Mouse (Mus musculus) liver, embryonic 14.5 days (tissue): Measurements from ENCODE around the gene Zfp646. TPM values are rescaled to one million over a fixed set of nuclear protein-coding genes. Genes with fewer than 3 reads are reported as not detected.
A peak's percentile ranks its signal among the peaks of the same experiment; 100 is the strongest.
"Not testable (repeated sequence)": the region's sequence is repeated elsewhere in the genome, so short reads cannot be mapped to it uniquely, and the experiment has no call there.

Source experiments
- ATAC-seq: fragments of 200-750 bp; cut with Nextera tagmentation; 2 replicates; pipeline ENCODE4 v1.8.0; 2017; ENCODE audit warnings: moderate number of reproducible peaks, mild to moderate bottlenecking, moderate library complexity; ENCODE audit not compliant: insufficient read depth
- DNase-seq, 3 experiments: peaks; one replicate each; pipeline ENCODE4 v3.0.0-alpha.2; 2012 to 2013; ENCODE audit warnings: low read depth in 3 of 3, low spot score in 3 of 3
- H3K27ac ChIP-seq: fragments of 300-500 bp; sonication (generic); 2 replicates; pipeline ENCODE4 v1.5.1; 2014; ENCODE audit warnings: moderate library complexity, mild to moderate bottlenecking, control low read depth, inconsistent platforms
- H3K27me3 ChIP-seq: fragments of 300-500 bp; sonication (generic); 2 replicates; pipeline ENCODE4 v1.6.1; 2014; ENCODE audit warnings: mild to moderate bottlenecking, low read length, moderate library complexity; ENCODE audit not compliant: control insufficient read depth, insufficient read depth
- H3K36me3 ChIP-seq: fragments of 300-500 bp; sonication (generic); replicated peaks from 2 replicates; pipeline ENCODE4 v1.6.1; 2014; ENCODE audit warnings: low read depth; ENCODE audit not compliant: control insufficient read depth, insufficient read depth
- H3K4me1 ChIP-seq, 2 experiments: fragments of 200-500 bp in 1 of 2; fragments of 300-500 bp in 1 of 2; sonication (generic) in 1 of 2; replicated peaks; 2 replicates each; pipeline ENCODE4 v1.6.1; 2012 to 2014; ENCODE audit warnings: antibody characterized with exemption in 1 of 2, inconsistent platforms in 1 of 2, low read length in 1 of 2; ENCODE audit not compliant: control insufficient read depth in 2 of 2, insufficient read depth in 2 of 2
- H3K4me2 ChIP-seq: fragments of 300-500 bp; sonication (generic); 2 replicates; pipeline ENCODE4 v1.6.1; 2014; ENCODE audit warnings: low read depth, mild to moderate bottlenecking, control low read depth, moderate library complexity
- H3K4me3 ChIP-seq, 2 experiments: fragments of 200-500 bp in 1 of 2; fragments of 300-500 bp in 1 of 2; sonication (generic) in 1 of 2; 2 replicates each; pipeline ENCODE4 v1.5.1; 2012 to 2014; ENCODE audit warnings: low read depth in 2 of 2, low read length in 2 of 2, mild to moderate bottlenecking in 2 of 2, control low read depth in 1 of 2, inconsistent platforms in 1 of 2, moderate library complexity in 1 of 2; ENCODE audit not compliant: insufficient read depth in 1 of 2
- H3K9ac ChIP-seq: fragments of 300-500 bp; sonication (generic); replicated peaks from 2 replicates; pipeline ENCODE4 v1.6.1; 2014; ENCODE audit warnings: mild to moderate bottlenecking, control low read depth, moderate library complexity
- H3K9me3 ChIP-seq: fragments of 300-500 bp; sonication (generic); 2 replicates; pipeline ENCODE4 v1.6.1; 2016; ENCODE audit warnings: low read length, mixed read lengths; ENCODE audit not compliant: control insufficient read depth
- CTCF ChIP-seq: IDR thresholded peaks from 2 replicates; pipeline ENCODE4 v1.5.1; 2016; ENCODE audit warnings: antibody characterized with exemption, low read depth, control low read depth
- EP300 ChIP-seq: IDR thresholded peaks from 2 replicates; pipeline ENCODE4 v1.6.1; 2016; ENCODE audit warnings: antibody characterized with exemption, low read depth
- WGBS: fragments of 180-500 bp; shearing (Covaris S2); extraction: QIAGEN DNeasy Blood & Tissue Kit; methylation state at CpG from one replicate; pipeline ENCODE4 v1.1.7; 2014; ENCODE audit not compliant: insufficient replicate concordance; 5-methylcytosine and 5-hydroxymethylcytosine counted together
- polyA plus RNA-seq, 2 experiments: library from polyadenylated mRNA; depleted of rRNA in 1 of 2; stranded (reverse) in 1 of 2; unstranded in 1 of 2; fragments of >200 nt; fragmentation: Nextera tagmentation in 1 of 2; extraction: Ambion mirVana in 1 of 2; gene quantifications; 2 replicates each; pipeline versions ENCODE4 v1.2.1 to v1.2.3; 2012 to 2014

Gene Zfp646
- polyA plus RNA-seq, 2 experiments, result 4.6 to 6.7 TPM

DNA sequence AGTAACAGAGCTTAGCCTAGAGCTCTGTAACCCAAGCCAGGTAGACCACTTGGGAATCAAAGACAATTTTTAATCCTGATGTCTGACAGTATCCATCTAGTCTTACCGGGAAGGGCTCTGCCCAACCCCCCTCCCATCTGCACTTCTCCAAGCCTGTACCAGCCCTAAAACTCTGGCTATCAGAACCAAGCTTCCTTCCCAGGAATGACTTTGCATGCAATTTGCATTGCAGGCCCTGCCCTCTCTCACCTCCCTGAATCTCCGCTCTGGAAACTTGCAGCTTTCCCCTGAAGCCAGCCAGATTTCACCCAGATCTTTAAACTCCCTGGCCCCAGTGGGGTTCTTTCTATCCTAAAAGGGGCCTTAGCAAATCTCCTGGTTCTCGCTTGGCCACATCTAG lies 11.8 kb downstream of the Zfp646 start:
- Histone ChIP-seq H3K27me3 (no peaks in the 10 kb centered on the region), H3K9me3 (no peaks in the 10 kb centered on the region), H3K4me1 (no peaks in the 10 kb centered on the region), H3K4me2 (no peak overlapping the region), H3K36me3 (peaks cover 18% of the 10 kb centered on the region), H3K9ac (no peak overlapping the region), H3K4me3 (no peak overlapping the region), H3K27ac (no peak overlapping the region)
- WGBS, result 77% methylated on average over 3 of the region's 3 CpGs
- DNase-seq, result no peak
- no peak for ATAC-seq
- TF ChIP-seq CTCF (no peak), EP300 (no peak)

DNA sequence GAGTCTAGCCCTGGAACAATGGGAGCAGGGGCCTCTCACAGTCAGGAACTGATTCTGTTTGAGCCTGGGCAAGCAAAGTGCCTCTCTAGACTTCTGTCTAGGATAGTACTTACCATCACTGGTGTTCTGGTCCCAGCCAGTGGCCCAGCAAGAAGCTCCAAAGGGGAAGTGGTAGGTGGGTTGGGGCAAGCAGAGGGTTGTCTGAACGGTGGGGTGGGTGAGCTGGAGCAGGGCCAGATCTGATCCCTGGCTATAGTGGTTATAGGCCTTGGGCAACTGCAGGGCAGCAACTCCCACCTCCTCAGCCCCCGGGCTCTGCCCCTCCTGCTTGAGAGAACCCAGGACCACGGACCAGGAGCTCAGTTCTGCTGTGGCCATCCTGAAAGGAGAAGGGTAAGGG lies 12.8 kb downstream of the Zfp646 start:
- no peak for TF ChIP-seq CTCF
- TF ChIP-seq EP300, result no peak
- H3K36me3 ChIP-seq, result peaks cover 10% of the 10 kb centered on the region
- DNase-seq (no peak), ATAC-seq (no peak)
- H3K27me3 ChIP-seq, result no peaks in the 10 kb centered on the region
- 57% methylated on average over 3 of the region's 3 CpGs for WGBS
- no peak overlapping the region for H3K4me3 ChIP-seq
- no peaks in the 10 kb centered on the region for H3K9me3 ChIP-seq
- H3K27ac ChIP-seq, result no peak overlapping the region
- H3K4me1 ChIP-seq, result no peaks in the 10 kb centered on the region
- no peak overlapping the region for H3K9ac ChIP-seq
- H3K4me2 ChIP-seq, result no peak overlapping the region

DNA sequence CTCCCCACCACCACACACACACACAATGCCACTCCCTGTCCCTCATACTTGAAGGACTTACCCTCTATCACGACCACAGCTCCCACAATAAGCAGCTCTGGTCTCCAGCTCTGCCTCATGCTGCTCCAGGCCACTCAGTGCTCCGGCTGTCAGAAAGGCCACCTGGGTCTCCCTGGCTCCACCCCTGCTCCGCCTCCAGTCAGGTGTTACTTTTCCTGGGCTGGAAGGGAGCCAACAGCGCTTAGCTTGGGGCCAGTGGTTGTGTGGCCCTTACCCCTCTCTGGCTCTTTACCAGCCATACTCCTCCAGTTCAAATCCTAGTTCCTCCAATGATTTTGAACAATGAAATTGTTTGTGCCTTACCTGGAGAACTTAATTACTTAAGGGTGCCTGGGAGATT lies 14.8 kb downstream of the Zfp646 start, which contains the start of gene Prss53:
Gene Prss53 (minus strand): TSS at position 173 of the 400 bp plus-strand sequence.
- TF ChIP-seq EP300 (no peak), CTCF (no peak)
- H3K9ac ChIP-seq, result no peak within 1 kb of the TSS
- H3K27ac ChIP-seq, result no peak within 1 kb of the TSS

DNA sequence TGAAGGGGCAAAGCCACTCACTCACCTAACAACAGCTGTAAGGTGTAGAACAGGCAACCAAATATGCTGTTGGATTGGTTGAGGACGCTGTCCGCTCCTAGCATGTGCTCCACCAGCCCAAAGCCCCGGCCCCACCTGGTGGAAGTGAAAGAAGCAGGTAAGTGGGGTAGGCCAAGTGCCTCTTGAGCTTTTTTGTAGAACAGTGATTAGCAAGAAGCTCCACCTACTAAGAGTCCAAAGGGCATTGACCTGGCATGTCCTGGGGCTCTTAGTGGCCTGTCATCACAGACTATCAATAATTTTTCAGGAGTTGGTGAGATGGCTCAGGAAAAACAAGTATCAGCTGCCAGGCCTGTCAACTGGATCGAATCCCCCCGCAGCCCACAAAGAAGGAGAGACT lies 18.5 kb downstream of the Zfp646 start:
- whole genome bisulfite sequencing, result 72% methylated on average over 5 of the region's 5 CpGs
- DNase-seq, result no peak
- no peaks in the 10 kb centered on the region; the same call in 1 of the 2 replicates for H3K36me3 ChIP-seq
- H3K27ac ChIP-seq, result peak overlapping the region; percentile 76
- peak overlapping the region; percentile 96 for H3K4me2 ChIP-seq
- peaks cover 22 to 27% of the 10 kb centered on the region in 2 experiments for H3K4me1 ChIP-seq
- H3K9ac ChIP-seq, result peak overlapping the region; percentile 67
- peak overlapping the region; percentile 65 to 70 for H3K4me3 ChIP-seq
- ATAC-seq, result no peak
- H3K9me3 ChIP-seq, result no peaks in the 10 kb centered on the region
- no peaks in the 10 kb centered on the region for H3K27me3 ChIP-seq
- no peak for TF ChIP-seq CTCF
- no peak for TF ChIP-seq EP300

More for the DNA sequence above, 14.8 kb downstream of the Zfp646 start, which contains the start of gene Prss53:
- Histone ChIP-seq H3K4me2 (no peak within 1 kb of the TSS), H3K4me3 (no peak within 1 kb of the TSS), H3K9me3 (no peaks in the 10 kb centered on the region), H3K36me3 (peaks cover 8% of the 10 kb centered on the region), H3K4me1 (peaks cover 9 to 10% of the 10 kb centered on the region in 2 experiments), H3K27me3 (no peaks in the 10 kb centered on the region)
- DNase-seq (no peak), ATAC-seq (no peak)
- WGBS, result 56% methylated on average over 4 of the region's 4 CpGs

DNA sequence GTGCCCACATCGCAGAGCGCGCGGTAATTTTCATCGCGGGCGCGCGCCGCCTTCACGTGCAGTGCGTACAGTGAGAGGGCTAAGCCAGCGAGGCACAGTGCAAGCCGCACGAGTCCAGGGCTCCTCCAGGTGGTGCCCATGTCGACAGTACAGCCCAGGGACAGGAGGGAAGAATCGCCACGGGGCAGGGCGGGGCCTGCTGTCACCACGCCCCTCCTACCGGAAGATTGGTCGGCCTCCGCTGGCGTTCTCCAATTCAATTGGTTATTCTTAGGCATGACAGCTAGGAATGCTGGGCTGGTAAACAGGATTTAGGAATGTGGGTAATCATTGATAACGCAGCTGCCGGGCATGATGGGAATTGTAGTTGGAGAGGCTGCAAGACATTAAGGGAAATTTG lies 19.4 kb downstream of the Zfp646 start, which contains the start of the genes Gm21974 and Vkorc1:
Gene Gm21974 (minus strand): TSS at position 13 of the 400 bp plus-strand sequence.
Gene Vkorc1 (minus strand): TSS at position 176 of the 400 bp plus-strand sequence.
- H3K4me3 ChIP-seq, result peak within 1 kb of the TSS; percentile 65 to 70
- no peaks in the 10 kb centered on the region; the same call in 1 of the 2 replicates for H3K36me3 ChIP-seq
- DNase-seq, result peak; percentile 89 to 94 (median 92)
- H3K27ac ChIP-seq, result peak within 1 kb of the TSS; percentile 76
- peak within 1 kb of the TSS; percentile 67 for H3K9ac ChIP-seq
- ATAC-seq, result peak; percentile 94
- H3K9me3 ChIP-seq, result no peaks in the 10 kb centered on the region
- peak; percentile 78 for TF ChIP-seq CTCF
- no peak for TF ChIP-seq EP300
- H3K4me2 ChIP-seq, result peak within 1 kb of the TSS; percentile 96
- peaks cover 31 to 37% of the 10 kb centered on the region in 2 experiments for H3K4me1 ChIP-seq
- no peaks in the 10 kb centered on the region for H3K27me3 ChIP-seq
- WGBS, result 0% methylated on average over 26 of the region's 26 CpGs

DNA sequence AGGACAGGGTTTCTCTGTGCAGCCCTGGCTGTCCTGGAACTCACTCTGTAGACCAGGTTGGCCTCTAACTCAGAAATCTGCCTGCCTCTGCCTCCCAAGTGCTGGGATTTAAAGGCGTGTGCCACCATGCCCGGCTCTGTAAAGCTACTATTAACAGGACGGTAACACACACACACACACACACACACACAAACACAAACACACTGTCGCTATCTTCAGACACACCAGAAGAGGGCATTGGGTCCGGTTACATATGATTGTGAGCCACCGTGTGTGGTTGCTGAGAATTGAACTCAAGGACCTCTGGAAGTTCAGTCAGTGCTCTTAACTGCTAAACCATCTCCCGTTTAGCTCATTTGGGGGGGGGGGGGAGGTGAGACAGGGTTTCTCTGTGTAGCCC lies 19.9 kb downstream of the Zfp646 start:
- not testable (repeated sequence) for H3K9ac ChIP-seq

More for the DNA sequence above, 19.9 kb downstream of the Zfp646 start:
- not testable (repeated sequence) for H3K9me3 ChIP-seq, H3K27me3 ChIP-seq, DNase-seq, H3K36me3 ChIP-seq
- H3K4me3 ChIP-seq, result peak overlapping the region in 1 of 2 experiments; percentile 9; a peak in 1 of 4 replicates
- peak; percentile 0; the same call in 1 of the 2 replicates for ATAC-seq
- WGBS, result 54% methylated on average over 7 of the region's 7 CpGs
- peaks cover 34 to 39% of the 10 kb centered on the region in 2 experiments for H3K4me1 ChIP-seq
- peak overlapping the region; percentile 23 for H3K27ac ChIP-seq
- H3K4me2 ChIP-seq, result peak overlapping the region; percentile 96
